Mouse (Mus musculus) cerebellum, adult 11-12 months (tissue): ENCODE measurements around the gene Prcd.
"Not testable (repeated sequence)": the region's sequence is repeated elsewhere in the genome, so short reads cannot be mapped to it uniquely, and the experiment has no call there.

Source experiments
- DNase-seq: peaks from one replicate; pipeline ENCODE4 v3.0.0; 2022

The Prcd gene

GRCm38 (mm10) chr11:116653234-116653633, at the start of gene Prcd:
TSS of gene Prcd (plus strand) at chr11:116653534.
- no peak for DNase-seq

GRCm38 (mm10) chr11:116604097-116604496, 49.2 kb upstream of the Prcd start:
- DNase-seq: no peak

DNA sequence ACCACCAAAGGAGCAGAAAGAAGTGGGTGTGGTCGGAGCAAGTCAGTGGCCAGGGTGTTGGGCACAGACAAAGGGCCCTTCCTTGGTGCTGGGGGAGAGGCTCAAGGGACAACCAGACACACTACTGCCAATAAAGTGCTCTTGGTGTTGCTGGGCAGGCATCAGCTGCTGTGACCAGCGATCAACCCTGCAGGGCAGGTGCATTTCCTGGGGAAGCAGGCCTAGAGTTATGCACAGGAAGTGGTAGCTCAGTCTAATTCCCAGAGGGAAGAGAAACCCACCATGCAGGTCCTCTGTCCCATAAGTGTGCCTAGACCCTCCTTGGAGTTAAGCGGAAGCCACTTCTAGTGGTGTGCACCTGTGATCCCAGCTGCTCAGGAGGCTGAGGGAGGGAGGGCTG, 45.6 kb upstream of the Prcd start:
- DNase-seq: no peak

DNA sequence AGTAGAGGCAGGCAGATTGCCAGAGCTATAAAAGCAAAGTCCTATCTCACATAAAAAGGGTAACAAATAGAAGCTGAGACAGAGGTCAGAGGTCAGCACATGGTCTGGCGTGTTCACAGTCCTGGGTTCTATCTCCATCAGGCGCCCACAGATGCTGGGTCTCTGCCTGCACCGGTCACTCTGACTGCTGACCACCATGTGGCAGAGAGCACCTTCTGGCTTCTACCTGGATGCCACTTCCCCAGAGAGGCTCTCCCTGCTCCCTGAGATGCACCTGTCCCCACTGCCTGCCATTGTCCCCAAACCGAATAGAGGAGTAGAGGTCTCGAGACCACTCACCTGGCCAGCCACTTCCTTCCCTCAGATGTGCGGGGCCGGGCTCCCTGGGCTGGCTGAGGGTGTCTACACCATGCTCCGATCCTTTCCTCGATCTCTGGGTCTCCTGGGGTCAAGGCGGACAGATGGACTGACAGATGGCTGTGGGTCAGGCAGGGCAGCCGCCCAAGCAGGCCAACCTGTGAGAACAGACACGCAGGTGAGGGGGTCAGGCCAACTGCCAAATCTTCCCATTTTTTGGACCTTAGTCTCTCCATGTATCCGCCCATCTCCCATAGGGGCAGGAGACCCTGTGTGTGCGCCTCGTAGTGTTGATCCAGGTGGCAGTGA, 43.2 kb upstream of the Prcd start:
- peak; percentile 92 for DNase-seq

- DNase-seq: not testable (repeated sequence)
Measured at GRCm38 (mm10) chr11:116611168-116611567, 42.2 kb upstream of the Prcd start.

GRCm38 (mm10) chr11:116611883-116612282, 41.5 kb upstream of the Prcd start:
- DNase-seq: no peak

DNA sequence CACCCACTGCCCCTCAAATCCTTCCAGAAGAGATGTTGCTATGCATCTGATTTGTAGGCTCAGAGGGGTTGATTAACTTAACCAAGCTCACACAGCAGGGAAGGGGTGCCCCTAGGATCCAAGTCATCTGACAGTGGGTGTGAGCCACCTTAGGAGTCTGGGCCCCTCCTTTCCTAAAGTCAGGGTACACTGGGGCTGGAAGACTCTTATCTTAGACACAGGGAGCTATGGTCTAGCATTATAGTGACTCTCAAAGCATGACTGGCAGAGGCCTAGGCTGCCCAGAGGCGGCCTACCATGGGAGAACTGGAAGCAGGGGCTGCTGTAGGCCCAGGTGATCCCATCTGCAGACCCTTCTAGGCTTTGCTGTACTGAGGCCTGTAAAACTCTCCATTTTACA, 40.8 kb upstream of the Prcd start:
- no peak for DNase-seq

DNA sequence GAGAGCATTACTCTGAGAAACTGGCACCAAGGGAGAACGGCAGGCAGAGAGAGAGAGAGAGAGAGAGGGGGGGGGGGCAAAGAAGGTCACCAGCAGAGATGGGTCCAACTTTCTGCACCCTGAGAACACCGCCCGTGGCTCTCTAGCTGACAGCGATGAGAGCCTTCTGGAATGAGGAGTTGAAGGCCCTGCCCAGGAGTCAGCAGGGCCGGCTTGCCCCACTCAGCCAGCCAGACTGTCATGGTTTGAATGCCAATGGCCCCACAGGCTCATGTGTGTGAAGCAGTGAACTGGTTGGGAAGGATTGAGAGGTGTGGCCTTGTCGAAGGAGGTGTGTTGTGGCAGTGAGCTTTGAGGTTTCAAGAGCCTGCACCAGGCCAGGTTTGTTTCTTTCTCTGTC, 40.1 kb upstream of the Prcd start:
- DNase-seq: no peak

DNA sequence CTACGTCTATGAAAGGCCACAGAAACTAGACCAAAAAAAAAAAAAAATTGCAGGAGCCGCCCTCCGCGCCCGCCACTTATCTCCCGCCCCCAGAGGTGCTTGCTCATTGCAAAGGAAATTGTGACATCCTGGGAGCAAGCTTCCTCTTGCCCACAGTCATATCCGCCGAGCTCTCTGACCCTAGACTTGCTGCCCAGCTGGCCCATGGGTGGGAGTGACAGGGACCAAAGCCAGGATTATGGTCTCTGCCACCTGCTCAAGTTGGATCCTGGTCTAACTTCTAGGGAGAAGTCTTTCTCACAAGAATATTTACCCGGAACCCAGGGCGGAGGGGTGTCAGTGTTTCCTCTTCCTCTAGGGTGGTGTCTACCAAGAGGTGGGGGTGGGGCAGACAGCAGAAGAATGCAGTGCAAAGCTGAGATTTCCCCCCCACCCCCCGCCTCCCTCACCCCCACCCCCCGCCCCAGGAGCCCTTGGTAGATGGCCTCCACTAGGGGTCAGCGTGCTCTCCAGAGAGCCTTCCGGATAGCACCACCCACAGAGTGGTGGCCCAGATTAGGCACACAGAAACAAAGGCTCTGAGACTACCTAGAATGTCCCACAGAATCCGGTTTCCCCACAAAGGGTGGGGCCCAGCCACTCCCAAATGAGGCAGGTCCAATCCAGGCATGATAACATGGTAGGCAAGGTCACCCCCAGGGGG, 37.4 kb upstream of the Prcd start:
- no peak for DNase-seq

- DNase-seq: no peak
Measured at GRCm38 (mm10) chr11:116616438-116617118, 36.8 kb upstream of the Prcd start.

GRCm38 (mm10) chr11:116617641-116618040, 35.7 kb upstream of the Prcd start:
- DNase-seq: no peak

DNA sequence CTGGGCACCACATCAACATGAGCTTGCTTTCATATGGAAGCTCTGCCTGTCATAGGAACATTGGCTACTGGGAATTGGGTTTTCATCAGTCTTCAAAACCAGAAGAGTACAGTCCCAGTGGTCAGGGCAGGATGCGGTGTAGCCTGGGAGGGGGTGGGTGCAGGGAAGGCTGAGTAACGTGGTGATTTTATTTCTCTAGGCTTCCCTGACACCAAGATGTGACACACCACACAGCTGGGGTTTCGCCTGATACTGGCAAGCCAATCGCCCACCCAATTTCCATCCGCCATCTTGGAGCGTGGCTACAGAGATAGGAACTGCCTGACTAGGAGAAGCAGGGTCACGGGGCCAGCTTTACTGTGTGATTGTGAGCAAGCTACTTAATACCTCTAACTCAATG, 34.7 kb upstream of the Prcd start:
- no peak for DNase-seq

DNA sequence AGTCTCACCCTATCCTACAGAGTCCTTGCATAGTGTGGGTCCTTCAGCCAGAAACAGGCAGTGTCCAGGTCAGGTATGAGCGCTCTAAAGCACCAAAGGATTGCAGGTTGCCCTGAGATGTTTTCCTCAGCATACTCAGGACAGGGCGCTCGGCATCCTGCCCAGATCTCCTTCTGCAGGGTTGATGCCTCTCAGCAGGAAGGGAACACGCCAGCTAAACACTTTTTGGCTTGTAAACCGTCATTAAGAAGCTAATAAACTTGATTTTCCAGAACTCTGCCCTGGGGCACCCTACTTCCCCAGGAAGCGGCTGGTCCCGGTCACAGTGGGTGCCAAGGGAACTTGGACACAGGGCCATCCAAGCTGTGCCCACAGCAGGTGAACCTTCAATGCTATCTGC, 34.2 kb upstream of the Prcd start:
- DNase-seq: peak; percentile 69

DNA sequence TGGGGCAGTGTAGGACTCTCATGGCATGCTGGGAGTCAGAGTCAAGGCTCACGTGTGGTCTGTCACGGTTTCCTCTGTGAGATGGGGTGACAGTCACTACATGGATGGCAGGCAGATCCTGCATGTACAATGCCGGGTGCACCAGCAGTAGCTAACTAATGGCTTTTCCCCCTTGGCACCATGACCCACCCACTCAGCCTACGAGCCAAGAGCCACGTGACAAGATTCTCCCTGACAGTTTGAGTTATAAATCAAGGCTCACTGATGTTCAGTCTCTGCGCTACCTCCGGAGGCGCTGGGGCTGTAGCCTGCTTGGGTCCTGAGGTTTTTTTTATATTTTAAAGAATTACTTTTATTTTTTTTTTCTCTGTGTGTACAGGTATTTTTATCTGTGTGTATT, 33.8 kb upstream of the Prcd start:
- DNase-seq: no peak

DNA sequence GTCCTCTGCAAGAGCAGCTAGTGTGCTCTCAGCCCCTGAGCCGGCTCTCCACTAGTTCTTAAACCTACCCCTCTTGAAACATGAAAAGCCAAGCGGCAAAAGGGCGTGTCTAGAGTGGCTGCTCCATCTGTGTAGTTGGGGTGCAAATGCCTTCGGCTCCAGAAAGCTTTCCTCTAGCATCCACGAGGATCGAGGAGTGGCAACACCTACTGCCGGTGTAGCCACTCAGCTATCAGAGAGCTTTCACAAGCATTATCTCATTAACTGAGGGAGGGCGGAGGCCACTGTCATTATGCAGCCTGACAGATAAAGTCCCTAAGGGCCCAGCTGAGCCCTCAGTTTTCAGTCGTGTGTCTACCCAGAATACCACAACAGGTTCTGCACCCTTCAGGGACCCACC, 33.3 kb upstream of the Prcd start:
- DNase-seq: no peak

GRCm38 (mm10) chr11:116620559-116621253, 32.6 kb upstream of the Prcd start:
- no peak for DNase-seq

- DNase-seq: peak; percentile 89
Measured at GRCm38 (mm10) chr11:116621258-116621704, 32.1 kb upstream of the Prcd start.

DNA sequence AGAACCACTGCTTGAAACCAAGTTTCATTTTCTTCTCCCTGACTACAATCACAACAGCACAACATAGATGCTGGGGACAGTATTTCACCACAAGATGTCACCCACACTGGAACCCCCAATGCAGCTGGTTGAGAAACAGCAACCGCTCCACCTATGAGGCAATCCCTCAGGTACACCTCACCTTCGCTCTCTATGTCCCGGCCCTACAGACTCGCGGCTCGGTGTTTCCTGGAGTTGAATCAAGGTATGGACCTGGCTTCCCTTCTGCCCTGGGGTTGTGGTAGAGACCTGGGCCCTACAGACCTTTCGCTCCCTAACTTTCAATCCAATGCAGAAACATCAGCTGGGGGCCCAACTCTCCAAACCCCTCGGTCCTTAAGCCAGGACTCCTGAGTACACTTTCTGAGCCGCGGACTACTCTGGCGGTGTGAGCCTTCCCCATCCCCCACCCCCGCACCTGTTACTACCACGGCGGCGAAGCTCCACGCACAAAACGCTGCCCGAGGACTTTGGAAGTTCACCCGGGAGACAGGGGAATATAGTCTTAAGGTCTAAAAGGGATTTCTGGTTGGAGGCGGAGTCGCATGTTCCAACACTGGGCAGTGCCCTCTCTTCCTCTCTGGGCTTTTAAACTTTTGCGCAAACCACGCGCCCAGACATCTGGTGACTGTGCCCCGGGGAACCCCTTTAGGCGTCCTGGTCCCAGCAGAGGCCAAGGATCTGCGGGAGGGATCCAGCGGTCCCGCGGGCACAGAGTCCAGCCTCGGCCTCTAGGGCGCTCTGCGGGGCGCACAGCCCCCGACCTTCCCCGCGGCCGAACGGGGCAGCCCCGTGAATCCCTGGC, 29.8 kb upstream of the Prcd start:
- no peak for DNase-seq

DNA sequence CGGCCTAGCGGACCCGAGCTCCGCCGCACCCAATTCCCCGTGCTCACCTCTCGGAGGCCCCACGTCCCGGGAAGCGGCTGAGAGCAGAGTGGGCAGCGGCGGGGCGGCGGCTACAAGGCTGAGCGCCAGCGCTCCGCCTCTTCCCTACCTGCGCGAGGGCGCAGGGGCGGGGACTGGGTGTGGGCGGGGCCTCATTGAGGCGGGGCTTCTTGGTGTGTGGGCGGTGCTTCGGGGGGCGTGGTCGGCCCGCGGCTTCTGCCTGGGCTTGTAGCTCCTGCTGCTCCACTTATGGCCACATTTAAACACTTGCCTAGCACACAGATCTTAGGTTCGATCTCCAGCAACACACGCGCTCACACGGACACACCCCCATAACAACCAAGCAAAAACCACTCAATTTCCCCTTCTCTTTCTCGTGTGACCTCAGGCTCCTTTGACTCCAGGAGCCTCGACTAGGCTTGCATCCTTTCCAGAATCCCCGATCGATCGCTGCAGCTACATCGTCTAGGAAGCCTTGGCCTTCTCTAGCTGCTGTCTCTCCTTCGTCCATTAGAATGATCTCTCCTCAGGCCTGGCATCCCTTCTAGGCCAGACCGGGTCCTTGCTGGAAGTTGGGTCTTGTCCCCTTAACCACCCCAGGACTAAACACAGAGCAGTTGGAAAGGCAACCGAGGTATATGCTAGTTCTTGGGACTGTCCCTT, 29.1 kb upstream of the Prcd start:
- DNase-seq: no peak

GRCm38 (mm10) chr11:116625081-116626000, 28.0 kb upstream of the Prcd start:
- peak; percentile 41 for DNase-seq
